Mouse (Mus musculus): ENCODE data around the gene 4430402I18Rik.

Gene 4430402I18Rik

GRCm38 (mm10) chr19:28891864-28892263 lies 75.7 kb downstream of the 4430402I18Rik start:
- no peak for DNase-seq

GRCm38 (mm10) chr19:28891238-28891637 lies 76.4 kb downstream of the 4430402I18Rik start:
- DNase-seq, result no peak

DNA sequence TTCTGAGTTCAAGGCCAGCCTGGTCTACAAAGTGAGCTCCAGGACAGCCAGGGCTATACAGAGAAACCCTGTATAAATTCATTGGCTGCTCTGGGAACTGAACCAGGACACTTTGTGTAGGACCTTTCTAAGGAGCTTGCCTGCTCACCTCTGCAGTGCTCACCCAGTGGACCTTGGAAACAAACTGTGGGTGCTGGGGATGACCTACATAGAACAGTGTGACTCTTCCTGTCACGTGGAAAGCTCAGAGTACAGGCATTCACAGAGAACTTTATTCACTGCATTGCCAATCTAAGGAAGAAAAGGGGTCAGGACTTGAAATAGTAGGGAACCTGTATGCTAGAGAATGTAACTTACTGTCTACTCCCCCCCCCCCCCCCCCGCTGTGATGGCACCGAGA lies 78.3 kb downstream of the 4430402I18Rik start:
- no peak for DNase-seq

GRCm38 (mm10) chr19:28888496-28888895 lies 79.1 kb downstream of the 4430402I18Rik start:
- no peak for DNase-seq

- peak; percentile 7 for DNase-seq
Measured at GRCm38 (mm10) chr19:28883126-28883525, 84.5 kb downstream of the 4430402I18Rik start.

GRCm38 (mm10) chr19:28879476-28879875 lies 88.1 kb downstream of the 4430402I18Rik start:
- no peak for DNase-seq

- no peak for DNase-seq
Measured at GRCm38 (mm10) chr19:28870351-28870750, 97.2 kb downstream of the 4430402I18Rik start.

- no peak for DNase-seq
Measured at GRCm38 (mm10) chr19:28869251-28869855, 98.2 kb downstream of the 4430402I18Rik start.

DNA sequence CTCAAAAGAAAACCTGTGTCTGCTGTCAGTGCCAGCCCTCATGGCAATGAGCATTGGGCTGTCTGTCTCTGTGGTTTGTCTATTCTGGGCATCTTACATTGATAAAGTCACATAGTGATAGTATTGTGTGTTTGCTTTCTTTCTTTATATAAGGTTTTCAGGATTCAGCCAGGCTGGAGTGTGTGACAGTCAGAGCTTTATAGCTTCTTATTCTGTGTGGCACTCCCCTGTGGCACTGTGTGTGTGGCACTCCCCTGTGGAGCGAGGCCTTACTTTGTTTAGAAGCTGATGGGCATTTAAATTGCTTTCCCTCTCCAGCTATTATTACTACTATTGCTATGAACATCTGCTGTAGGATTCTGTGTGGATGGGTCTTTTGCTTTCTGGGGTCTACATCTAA lies 102.1 kb downstream of the 4430402I18Rik start:
- DNase-seq, result no peak

- DNase-seq, result no peak
Measured at GRCm38 (mm10) chr19:28864981-28865380, 102.6 kb downstream of the 4430402I18Rik start.

GRCm38 (mm10) chr19:28863626-28864025 lies 104.0 kb downstream of the 4430402I18Rik start:
- DNase-seq, result no peak

- DNase-seq, result no peak
Measured at GRCm38 (mm10) chr19:28860246-28860645, 107.4 kb downstream of the 4430402I18Rik start.

DNA sequence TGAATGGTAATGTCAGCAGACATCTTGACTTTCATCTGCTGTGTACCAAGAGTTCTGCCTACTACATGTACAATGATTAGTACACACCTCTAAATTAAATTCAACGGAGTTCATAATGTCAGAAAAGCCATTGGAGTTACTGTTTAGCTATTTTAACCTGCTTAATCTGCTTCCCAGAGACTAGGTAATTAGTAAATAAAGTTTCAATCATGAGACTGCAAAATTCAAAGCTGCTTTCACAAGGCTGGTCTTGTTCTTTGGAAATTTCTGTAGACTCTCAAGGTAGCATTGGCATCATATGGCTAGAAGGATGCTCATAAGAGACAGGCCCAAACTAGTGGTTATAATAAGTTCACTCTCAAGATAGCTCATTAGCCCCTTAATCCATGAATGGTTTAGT lies 112.8 kb downstream of the 4430402I18Rik start:
- no peak for DNase-seq

GRCm38 (mm10) chr19:28852001-28852400 lies 115.6 kb downstream of the 4430402I18Rik start:
- DNase-seq, result no peak

GRCm38 (mm10) chr19:28850510-28850909 lies 117.1 kb downstream of the 4430402I18Rik start:
- DNase-seq, result no peak

DNA sequence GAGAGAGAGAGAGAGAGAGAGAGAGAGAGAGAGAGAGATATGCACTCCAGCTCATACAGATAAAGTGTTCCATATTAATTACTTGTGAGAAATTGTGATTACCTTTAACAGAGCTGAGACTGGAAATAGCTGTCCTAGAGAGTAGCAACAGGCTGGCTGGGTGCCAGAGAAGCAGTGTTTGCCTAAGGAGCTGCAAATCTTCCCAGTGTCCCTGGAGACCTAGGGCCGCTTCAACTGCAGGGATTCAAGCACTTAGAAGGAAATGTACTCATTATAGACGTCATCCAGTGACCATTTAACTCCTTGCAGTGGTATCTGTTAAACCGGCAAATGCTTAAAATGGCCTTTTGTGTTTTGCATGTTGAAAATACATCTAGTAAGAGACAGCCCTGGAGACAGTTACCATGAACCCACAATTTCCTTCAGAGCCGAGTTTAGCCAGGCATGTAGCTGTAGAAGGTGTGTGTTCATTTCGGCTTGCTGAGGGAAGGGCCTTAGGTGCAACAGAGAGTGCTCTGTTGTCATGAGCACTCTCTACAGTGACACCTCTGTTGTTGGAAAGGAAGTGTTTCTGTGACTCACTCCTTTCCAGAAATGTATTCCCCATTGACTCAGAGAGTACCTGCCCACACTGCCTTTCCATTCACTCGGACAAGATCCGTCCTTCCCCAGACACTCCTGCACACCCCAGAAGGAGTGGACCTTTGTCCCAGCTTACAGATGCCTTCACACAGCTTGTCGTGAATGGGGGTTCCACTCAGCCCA lies 122.5 kb downstream of the 4430402I18Rik start:
- no peak for DNase-seq
